Mouse (Mus musculus) retina, postnatal 1 day (tissue): ENCODE results near the gene Vps39.
A peak's percentile ranks its signal among the peaks of the same experiment; 100 is the strongest.

ENCODE experiments used
- DNase-seq: peaks from one replicate; pipeline ENCODE4 v3.0.0-alpha.2; 2012

Gene Vps39

GRCm38 (mm10) chr2:120352682-120353646, at the start of gene Vps39:
Vps39 (minus strand) TSS chr2:120353137.
- DNase-seq, result peak; percentile 93

- no peak for DNase-seq
Measured at GRCm38 (mm10) chr2:120397951-120398350, 45.0 kb upstream of the Vps39 start.

- peak; percentile 1 for DNase-seq
Measured at GRCm38 (mm10) chr2:120392406-120392805, 39.5 kb upstream of the Vps39 start.

- DNase-seq, result no peak
Measured at GRCm38 (mm10) chr2:120390934-120391333, 38.0 kb upstream of the Vps39 start.

- no peak for DNase-seq
Measured at GRCm38 (mm10) chr2:120389376-120389775, 36.4 kb upstream of the Vps39 start.

DNA sequence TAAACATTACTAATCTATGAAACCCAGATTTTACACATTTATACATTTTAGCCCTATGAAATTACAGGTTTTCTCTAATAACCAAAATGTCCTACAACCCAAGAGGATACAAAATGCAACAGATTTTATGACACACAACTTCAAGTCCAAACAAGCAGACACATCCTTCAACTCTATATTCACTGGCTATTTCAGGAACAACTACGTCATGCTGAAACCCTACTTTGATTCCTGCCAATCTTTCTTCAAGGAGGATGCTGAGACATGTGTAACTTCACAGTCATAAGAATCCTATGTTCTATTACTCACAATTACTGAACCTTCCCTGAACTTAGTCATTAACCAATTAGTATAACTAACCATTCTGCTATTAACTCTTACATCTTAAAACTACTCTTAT, 34.4 kb upstream of the Vps39 start:
- no peak for DNase-seq

DNA sequence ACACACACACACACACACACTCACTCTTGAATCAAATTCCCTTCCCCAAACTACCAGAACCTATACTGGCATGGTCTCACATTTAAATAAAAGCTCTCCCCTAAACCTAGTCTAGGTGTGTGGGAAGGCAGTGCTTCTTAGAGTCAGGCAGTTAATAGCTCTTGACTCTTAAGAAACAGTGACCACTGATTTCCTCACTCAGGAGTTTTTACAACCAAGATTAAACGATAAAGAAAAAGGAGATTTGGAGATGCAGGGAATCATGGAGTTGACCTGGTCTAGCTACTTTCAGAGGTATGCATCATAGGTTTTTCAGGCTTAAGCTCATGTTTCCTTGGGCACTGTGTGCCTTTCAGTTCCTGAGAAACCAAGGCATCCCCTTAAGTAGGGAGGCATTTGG, 33.3 kb upstream of the Vps39 start:
- DNase-seq, result no peak

DNA sequence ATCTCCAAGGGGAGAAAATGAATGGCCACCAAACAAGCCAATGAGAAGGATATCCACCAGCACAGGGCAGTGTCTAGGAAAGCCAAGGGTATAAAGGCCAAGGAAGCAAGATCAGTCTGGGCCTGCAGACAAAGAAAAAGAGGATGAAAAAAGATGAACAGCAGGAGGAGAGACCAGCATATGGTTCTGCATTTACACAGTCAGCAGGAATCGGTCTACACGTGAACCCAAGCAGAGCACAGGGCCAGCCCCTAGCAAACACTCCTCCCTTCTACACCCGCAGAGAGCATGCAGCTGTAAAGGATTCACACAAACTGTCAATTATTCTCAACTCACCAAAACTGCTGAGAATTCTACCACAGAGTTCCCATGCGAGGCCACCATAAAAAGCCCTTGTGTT, 20.9 kb upstream of the Vps39 start:
- no peak for DNase-seq

DNA sequence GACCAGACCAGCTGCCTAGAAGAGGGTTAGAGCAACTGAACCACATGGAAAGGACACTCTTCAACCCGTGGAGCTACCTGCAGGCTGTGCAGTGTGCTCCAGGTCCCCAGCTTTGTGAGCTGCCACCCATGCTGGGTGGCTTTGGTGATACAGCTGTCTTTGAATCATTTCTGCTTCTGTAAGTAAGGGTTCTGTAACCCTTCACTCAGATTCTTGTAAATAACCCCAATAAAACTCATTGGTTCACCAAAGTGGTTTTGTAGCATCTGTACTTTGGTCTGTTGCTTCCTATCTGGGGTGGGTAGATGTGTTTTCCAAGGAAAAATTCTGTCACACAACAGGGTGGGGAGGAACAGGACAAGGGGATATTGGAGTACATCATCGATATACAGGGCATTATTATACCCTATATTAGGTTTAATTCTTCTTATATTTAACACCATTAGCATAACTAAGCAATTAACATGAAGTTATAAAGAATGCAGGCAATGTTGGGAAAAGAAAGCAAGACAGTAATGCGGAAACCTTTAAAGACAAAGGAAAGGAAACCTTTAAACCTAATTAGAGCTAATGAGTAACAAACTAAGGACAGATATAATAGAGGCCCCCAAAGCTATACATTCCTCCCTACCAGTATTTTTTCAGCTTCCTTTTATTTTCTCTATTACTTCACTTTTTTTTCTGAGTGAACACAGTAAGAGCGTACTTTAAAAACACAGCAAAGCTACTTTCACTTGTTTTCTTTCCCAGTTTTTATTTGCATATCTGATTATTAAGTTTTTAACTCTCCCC, 14.7 kb upstream of the Vps39 start:
- no peak for DNase-seq

DNA sequence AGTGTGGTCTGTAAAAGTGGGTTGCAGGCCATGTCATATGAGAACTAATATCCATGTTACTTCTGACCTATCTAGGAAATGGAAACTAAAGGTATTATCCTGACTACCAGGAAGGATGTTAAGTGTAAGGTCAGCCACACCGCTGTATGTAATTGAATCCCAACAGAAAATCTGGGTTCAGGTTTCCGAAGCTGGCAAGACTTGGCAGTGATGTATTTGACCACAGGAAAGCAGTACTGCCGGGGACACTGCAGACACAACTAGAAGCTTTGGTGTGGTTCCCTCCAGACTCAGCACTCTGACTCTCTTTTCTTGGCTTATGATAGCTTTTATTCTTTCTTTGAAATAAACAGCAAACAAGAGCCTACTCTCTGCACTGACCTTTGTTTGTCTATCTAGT, 13.6 kb upstream of the Vps39 start:
- no peak for DNase-seq

- DNase-seq, result no peak
Measured at GRCm38 (mm10) chr2:120360425-120360824, 7.5 kb upstream of the Vps39 start.

DNA sequence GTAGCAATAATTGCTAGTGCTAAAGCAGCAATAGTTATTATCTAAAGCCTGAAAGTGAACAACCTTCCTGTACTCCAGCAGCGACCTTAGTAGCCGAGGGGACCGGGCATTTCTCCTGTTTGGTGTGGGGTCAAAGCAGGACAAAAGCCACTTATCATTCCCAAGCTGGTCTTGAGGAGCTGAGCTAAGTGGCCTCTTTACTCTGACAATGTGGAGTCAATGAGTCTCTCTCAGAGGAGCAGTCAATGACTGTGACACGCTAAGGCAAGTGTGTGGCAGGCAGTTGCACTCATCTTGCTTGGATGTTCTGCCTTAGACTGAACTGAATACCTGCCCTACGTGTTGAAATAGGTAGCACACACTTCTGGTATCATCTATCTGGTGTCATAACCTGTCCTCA, 1.6 kb downstream of the Vps39 start:
- no peak for DNase-seq

DNA sequence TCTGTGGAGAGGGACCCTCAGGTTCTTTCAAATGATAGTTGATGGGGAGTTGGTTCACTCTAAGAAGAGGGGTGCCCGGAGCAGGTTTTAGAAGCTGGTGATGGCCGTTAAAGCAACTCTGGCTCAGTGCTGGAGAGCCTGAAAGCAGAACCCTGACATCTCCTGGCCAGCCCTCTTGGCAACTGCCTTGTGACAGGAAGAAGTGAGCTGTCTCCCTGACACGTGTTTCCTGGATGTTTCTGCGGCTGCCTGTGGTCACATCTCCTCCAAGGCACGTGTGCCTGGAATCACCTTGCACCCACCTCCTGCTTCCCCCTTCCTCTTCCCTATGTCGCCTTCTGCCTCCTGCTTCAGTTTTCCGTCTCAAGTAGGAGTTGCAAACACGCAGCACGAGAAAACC, 4.8 kb downstream of the Vps39 start:
- no peak for DNase-seq

GRCm38 (mm10) chr2:120341741-120342140, 11.2 kb downstream of the Vps39 start:
- DNase-seq, result no peak

GRCm38 (mm10) chr2:120337886-120338285, 15.1 kb downstream of the Vps39 start:
- peak; percentile 5 for DNase-seq

GRCm38 (mm10) chr2:120331575-120331974, 21.4 kb downstream of the Vps39 start:
- DNase-seq, result no peak

GRCm38 (mm10) chr2:120315077-120315476, 37.9 kb downstream of the Vps39 start:
- no peak for DNase-seq

DNA sequence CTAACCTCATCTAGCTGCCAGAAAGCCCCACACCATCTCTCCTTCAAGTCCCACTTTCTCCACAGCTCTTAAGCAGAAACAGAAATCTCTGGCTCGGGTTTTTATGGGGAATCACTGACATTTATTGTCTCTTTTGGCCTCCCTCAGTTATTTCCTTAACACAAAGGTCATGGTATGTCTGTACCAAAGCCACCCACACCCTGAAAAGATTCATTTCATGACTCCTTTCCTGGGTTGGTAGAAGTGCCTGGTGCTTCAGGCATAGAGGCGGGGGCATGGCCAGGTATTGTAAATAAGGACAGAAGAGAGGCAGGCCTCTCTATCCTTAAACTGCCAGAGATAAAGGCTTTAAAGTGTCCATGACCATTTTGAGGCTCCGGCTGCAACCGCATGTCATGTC, 38.5 kb downstream of the Vps39 start:
- DNase-seq, result no peak

GRCm38 (mm10) chr2:120313976-120314375, 39.0 kb downstream of the Vps39 start, which contains the start of gene Pla2g4f:
Pla2g4f (minus strand) TSS chr2:120314165.
- DNase-seq, result no peak

DNA sequence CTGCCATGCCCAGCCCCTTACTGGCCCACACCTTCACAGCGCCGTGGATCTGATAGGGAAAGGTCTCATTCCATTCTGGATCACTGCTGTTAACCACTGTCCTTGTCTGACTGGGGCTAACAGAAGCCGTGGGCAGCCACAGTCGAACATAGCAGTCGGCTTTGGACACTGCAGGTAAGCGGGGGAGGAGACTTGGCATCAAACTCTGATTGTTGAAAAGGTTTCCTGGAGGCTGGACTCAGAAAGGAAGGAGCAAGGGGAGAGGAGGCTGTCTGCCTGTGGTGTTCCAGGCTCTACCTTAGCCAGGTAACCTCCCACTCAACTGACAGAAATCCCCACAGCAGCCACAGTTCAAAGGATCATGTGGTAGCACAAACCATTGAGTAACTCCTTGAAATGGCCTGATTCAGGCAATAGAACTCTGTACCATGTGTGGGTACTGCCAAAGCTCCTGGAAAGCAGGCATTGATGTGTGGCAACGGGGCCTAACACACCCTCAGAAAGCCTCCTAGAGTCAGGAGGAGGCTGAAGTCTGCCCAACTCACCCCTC, 40.6 kb downstream of the Vps39 start:
- DNase-seq, result no peak

- DNase-seq, result no peak
Measured at GRCm38 (mm10) chr2:120304113-120304512, 48.8 kb downstream of the Vps39 start.

DNA sequence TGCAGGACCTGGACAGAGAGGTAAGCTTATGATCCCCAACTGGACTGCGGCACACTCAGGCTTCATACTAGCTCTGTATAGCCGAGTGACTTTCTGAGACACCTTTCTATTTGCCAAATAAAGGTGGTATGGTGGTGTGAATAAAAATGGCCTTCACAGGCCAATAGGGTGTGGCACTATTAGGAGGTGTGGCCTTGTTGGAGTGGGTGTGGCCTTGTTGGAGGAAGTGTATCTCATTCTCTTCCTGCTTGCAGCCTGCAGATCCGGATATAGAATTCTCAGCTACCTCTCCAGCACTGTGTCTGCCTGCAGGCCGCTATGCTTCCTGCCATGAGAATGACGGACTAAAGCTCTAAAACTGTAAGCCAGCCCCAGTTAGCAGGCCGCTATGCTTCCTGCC, 51.9 kb downstream of the Vps39 start:
- no peak for DNase-seq

GRCm38 (mm10) chr2:120299866-120300265, 53.1 kb downstream of the Vps39 start:
- no peak for DNase-seq

DNA sequence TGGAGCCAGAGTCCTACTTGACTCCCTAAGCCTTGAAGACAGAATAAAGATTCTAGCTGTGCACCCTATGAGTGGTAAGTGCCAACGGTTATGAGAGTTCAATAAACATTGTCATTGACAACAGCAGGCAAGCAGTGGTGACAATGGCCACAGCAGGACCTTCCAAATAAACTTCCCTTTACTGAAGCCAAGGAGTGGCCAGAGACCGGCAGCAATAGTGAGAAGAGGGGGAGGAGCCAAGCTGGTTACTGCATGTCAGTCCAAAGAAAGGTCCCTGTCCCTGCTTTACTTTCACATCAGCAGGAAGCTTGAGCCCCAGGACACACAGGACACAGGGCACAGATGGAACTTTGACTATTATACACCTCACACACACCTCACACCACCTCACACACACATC, 56.8 kb downstream of the Vps39 start:
- DNase-seq, result no peak
